Mouse (Mus musculus): ENCODE data around the gene Fat1.

- TF ChIP-seq GATA1 (IDR thresholded peaks at IDR 0.05; ENCODE audit: borderline replicate concordance, low read length) (no peak), FLI1 (IDR thresholded peaks at IDR 0.05; ENCODE audit: low read length) (no peak)
Observed at GRCm38 (mm10) chr8:45056810-45057209, 121.6 kb downstream of the Fat1 start.

Measured in megakaryocyte, embryonic 14.5 days (primary cell).